Mouse (Mus musculus): ENCODE results near the gene Bclaf3.

Bclaf3 gene

GRCm38 (mm10) chrX:159626208-159626906 lies 99.9 kb downstream of the Bclaf3 start:
- in situ Hi-C loops (cut with MboI, MseI), result loop anchor here (5.0 to 10.0 kb wide), 4 partner anchors 51 to 488 kb away; no protein-coding TSS in a partner anchor

DNA sequence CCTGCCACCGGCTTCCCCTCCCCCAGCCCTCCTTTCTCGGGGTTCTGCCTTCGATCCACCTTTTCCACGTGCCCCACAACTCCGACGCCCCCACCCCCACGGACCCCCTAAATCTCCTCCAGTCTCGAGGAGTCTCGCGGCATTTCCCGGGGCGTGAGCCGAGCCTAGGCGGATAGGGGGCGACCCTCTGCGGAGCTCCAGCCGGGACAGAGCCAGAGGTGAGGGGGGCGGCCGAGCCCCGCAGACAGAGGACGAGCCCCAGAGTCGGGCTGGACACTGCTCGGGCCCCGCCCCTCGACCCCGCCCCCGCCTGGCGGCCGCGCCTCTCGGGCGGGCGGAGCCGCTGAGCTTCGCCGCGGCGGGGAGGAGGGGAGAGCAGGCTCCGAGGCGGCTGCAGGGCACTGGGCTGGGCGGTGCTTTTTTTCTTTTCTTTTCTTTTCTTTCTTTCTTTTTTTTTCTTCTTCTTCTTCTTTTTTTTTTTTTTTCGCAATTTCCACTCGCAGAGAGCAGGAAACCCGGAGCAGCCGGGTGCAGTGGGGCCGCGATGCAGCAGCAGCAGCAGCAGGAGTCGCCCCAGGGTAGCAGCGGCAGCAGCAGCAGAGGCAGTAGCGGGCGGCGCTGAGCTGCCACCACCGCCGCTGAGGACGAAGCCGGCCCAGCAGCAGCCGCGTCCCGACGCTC lies 100.6 kb downstream of the Bclaf3 start, which contains the start of gene Sh3kbp1:
TSS of gene Sh3kbp1 (plus strand) at position 366 of the 681 bp plus-strand sequence.
- in situ Hi-C loops (cut with MboI, MseI), result loop anchor here (5.0 to 10.0 kb wide), 4 partner anchors 50 to 488 kb away; no protein-coding TSS in a partner anchor

- in situ Hi-C loops (cut with MboI, MseI), result loop anchor here (5.0 to 10.0 kb wide), 4 partner anchors 49 to 487 kb away; no protein-coding TSS in a partner anchor
Measured at GRCm38 (mm10) chrX:159627588-159628566, 101.4 kb downstream of the Bclaf3 start.

DNA sequence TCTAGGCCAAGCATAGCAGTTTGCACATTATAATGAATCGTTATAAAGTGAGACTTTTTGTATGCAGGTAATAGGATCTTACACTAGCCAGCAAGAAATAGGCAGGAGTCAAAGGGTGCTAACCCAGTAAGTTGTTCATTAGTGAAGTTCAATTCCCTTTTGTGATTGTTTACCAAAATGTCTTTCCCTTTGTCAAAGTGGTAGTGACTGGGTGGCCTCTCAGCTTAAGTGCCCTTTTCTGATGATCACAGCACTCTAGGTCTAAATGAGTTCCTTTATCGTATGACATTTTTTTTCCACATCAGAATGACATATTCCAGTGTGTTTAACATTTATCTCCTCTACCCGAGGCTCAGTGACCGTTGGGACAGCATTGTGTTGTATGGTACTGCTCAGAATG lies 102.1 kb downstream of the Bclaf3 start:
- in situ Hi-C loops (cut with MboI, MseI), result loop anchor here (5.0 to 10.0 kb wide), 4 partner anchors 49 to 486 kb away; no protein-coding TSS in a partner anchor

DNA sequence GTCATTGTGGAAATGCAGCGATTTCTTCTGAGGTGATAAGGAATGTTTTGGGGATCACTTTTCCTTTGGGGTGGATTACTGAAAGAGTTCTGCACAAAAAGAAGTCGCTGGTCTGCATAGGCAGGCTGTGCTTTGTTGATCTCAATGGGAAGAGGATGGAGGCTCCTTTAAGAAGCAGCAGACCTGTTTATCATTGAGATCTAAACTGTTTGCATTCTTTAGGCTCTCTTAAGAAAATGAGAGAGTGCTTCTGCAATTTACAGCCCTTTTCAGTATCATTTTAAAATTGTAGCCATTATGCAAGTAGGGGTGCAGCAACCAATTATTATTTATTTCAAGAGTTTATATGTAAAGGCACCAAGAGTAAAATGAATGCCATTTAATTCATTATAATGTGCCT lies 102.7 kb downstream of the Bclaf3 start:
- in situ Hi-C loops (cut with MboI, MseI), result loop anchor here (5.0 to 10.0 kb wide), 4 partner anchors 48 to 486 kb away; no protein-coding TSS in a partner anchor

DNA sequence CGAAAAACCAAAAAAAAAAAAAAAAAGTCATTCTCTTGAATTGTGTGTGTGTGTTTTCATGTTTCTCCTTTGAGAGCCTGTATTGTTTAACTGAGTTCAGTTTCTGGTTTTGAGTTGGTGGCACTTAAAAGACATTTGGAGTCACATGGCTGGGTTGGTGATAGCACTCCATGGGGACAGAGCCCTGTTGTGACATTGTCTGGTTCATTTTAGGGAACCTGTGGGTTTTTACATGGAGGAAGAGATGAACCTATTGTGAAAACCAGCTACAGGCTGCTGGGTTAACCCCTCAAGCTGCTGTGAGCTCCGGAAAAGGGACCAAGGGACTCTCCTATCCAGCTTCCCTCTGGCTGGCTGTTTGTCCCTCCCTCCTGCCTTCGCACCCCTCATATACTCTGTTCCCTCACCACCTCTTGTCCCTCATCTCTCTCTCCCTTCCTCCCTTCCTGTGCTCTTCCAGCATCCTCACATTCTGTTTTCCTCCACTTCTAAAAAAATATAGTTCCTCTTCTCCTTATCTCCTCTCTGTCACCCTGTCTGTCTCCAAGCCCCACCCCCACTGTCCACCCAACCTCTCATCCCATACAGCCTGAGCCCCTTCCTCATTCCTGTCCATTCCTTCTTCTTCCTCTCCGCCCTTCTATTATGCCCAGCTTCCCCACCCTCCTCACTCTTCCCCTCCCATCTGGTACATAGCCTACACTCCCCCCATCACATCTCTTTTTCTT lies 112.2 kb downstream of the Bclaf3 start:
- in situ Hi-C loops (cut with MboI, MseI), result no loop called here

DNA sequence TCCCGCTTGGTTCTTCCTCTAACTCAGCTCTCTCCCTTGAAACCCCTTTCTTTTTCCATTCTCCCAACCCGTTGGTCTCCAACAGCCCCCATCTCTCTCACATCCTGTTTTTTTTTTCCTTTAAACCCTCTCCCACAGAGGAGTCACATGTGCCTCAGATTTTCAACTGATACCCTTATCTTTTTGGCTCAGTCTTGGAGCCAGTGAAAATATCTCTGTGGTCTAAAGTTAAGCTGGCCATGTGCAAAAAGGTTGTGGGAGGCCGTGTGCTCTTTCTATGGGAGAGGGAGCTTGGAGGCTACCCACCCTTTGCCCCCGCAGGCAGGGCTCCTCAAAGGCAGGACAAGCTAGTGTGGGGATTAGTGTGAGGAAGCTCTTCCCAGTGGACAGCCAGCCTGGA lies 113.5 kb downstream of the Bclaf3 start:
- in situ Hi-C loops (cut with MboI, MseI), result no loop called here

Data from T-helper 17 cell (primary cell).